Mouse (Mus musculus) embryonic facial prominence, embryonic 11.5 days (tissue): ENCODE measurements around the gene Tfap2e. TPM values are rescaled to one million over a fixed set of nuclear protein-coding genes. Genes with fewer than 3 reads are reported as not detected.

Experiments
- ATAC-seq: fragments of 200-750 bp; cut with Nextera tagmentation; replicated peaks from 2 replicates; pipeline ENCODE4 v1.8.0; 2017; ENCODE audit warnings: low read depth; ENCODE audit not compliant: insufficient number of reproducible peaks, low FRiP score, low TSS enrichment
- DNase-seq: peaks from one replicate; pipeline ENCODE4 v3.0.0-alpha.2; 2015; ENCODE audit warnings: low spot score
- H3K27ac ChIP-seq: fragments of 300-500 bp; sonication (generic); replicated peaks from 2 replicates; pipeline ENCODE4 v1.5.1; 2014; ENCODE audit warnings: mild to moderate bottlenecking, low read depth, low read length, control low read depth
- H3K27me3 ChIP-seq: fragments of 300-500 bp; sonication (generic); 2 replicates; pipeline ENCODE4 v1.6.1; 2014; ENCODE audit warnings: mild to moderate bottlenecking, low read length, moderate library complexity, mixed read lengths; ENCODE audit not compliant: control insufficient read depth, insufficient read depth
- H3K36me3 ChIP-seq: fragments of 300-500 bp; sonication (generic); replicated peaks from 2 replicates; pipeline ENCODE4 v1.6.1; 2014; ENCODE audit warnings: low read depth, mild to moderate bottlenecking, low read length, moderate library complexity, mixed read lengths; ENCODE audit not compliant: control insufficient read depth, insufficient read depth
- H3K4me1 ChIP-seq: fragments of 300-500 bp; sonication (generic); 2 replicates; pipeline ENCODE4 v1.6.1; 2014; ENCODE audit warnings: low read length, mixed read lengths; ENCODE audit not compliant: control insufficient read depth, insufficient read depth
- H3K4me2 ChIP-seq: fragments of 300-500 bp; sonication (generic); 2 replicates; pipeline ENCODE4 v1.6.1; 2014; ENCODE audit warnings: low read depth, mild to moderate bottlenecking, control low read depth, low read length, moderate library complexity
- H3K4me3 ChIP-seq: fragments of 300-500 bp; sonication (generic); 2 replicates; pipeline ENCODE4 v1.5.1; 2014; ENCODE audit warnings: low read depth, low read length, control low read depth
- H3K9ac ChIP-seq: fragments of 300-500 bp; sonication (generic); replicated peaks from 2 replicates; pipeline ENCODE4 v1.6.1; 2014; ENCODE audit warnings: mild to moderate bottlenecking, control low read depth, low read length
- H3K9me3 ChIP-seq: fragments of 300-500 bp; sonication (generic); replicated peaks from 2 replicates; pipeline ENCODE4 v1.6.1; 2016; ENCODE audit warnings: mild to moderate bottlenecking, low read length, inconsistent platforms, mixed read lengths; ENCODE audit not compliant: control insufficient read depth
- WGBS: fragments of 180-500 bp; shearing (Covaris S2); extraction: QIAGEN DNeasy Blood & Tissue Kit; methylation state at CpG from one replicate; pipeline ENCODE4 v1.1.7; 2014; 5-methylcytosine and 5-hydroxymethylcytosine counted together
- polyA plus RNA-seq: library from polyadenylated mRNA; unstranded; fragments of >200 nt; fragmentation: Nextera tagmentation; extraction: Ambion mirVana; gene quantifications from 2 replicates; pipeline ENCODE4 v1.2.1, GENCODE M21; 2014

The Tfap2e gene
- polyA plus RNA-seq, 1 experiment from 2014 or later = not detected

DNA sequence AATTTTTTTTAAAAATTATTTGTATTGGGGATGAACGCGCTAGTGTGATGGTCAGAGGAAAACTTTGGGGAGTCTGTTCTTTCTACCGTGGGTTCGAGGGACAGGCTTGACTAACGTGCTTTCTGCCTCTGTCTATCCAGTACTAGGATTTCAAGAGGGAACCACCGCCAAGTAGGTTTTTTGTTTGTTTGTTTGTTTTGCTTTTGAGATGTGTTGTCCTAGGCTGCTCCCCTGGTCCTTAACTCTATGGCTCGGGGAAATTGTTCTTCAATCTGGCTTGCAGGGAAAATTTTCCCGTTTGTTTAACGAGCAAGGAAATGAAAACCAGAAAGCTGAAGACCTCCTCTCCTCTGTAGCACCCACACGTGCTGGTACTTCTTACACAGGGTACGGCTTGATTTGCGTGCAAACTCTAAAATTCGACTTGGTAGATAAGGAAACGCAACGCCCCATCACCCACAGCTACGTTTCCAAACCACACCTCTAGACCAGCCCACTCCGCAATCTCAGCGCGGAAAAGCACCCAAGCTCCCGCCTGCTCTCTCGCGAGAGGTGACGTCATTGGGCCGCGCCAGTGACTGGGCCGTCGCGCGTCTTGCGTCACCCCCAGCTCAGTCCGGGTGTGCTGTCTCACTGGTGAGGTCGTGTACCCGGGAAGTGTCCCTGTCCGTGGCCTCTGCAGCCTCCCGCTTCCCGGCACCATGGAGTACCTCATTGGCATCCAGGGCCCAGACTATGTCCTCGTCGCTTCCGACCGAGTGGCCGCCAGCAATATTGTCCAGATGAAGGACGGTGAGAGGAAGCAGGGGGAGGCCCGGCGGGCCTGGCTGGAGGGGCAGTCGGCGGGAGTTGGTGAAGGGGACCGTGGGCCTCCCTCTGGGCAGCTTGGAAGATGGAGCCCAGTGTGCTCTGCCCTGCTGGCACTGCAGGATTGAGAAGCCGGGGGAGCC is 58.7 kb downstream of the Tfap2e start, which contains the start of gene Psmb2:
Psmb2 (plus strand) TSS at position 577 of the 950 bp plus-strand sequence.
- ATAC-seq = peak; percentile 97
- 0 out of 2 replicates have a peak within 1 kb of the TSS, but pooled peaks have one; percentile 3 for H3K27ac ChIP-seq
- peak; percentile 98 for DNase-seq
- H3K27me3 ChIP-seq = no peaks in the 10 kb centered on the region
- no peaks in the 10 kb centered on the region for H3K36me3 ChIP-seq
- H3K9me3 ChIP-seq = no peaks in the 10 kb centered on the region
- H3K4me1 ChIP-seq = no peaks in the 10 kb centered on the region
- 3% methylated on average over 48 of the region's 48 CpGs for WGBS
- peak within 1 kb of the TSS; percentile 76 for H3K4me2 ChIP-seq
- H3K9ac ChIP-seq = peak within 1 kb of the TSS; percentile 95
- H3K4me3 ChIP-seq = peak within 1 kb of the TSS; percentile 100

DNA sequence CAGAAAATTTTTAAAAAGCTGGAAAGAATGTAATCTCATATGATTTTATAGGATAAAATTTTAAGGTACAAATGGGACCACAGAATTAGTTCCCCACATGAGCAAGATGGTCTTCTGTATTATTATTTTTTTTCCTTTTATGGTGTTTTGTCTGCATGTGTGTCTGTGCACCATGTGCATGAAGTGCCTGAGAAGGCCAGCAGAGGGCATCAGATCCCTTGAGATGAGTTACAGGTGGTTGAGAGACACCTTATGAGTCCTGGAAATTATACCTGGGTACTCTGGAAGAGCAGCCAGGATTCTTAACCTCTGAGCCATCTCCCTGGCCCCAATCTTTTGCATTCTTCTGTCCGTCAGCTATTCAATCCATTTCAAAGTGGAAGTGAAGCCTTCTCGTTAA is 69.0 kb downstream of the Tfap2e start:
- no peak overlapping the region for H3K4me3 ChIP-seq
- no peak overlapping the region for H3K9ac ChIP-seq
- WGBS = 88% methylated on average over 2 of the region's 2 CpGs
- no peaks in the 10 kb centered on the region for H3K27me3 ChIP-seq
- no peaks in the 10 kb centered on the region for H3K4me1 ChIP-seq
- H3K27ac ChIP-seq = no peak overlapping the region
- H3K4me2 ChIP-seq = no peak overlapping the region
- H3K36me3 ChIP-seq = no peaks in the 10 kb centered on the region
- no peaks in the 10 kb centered on the region for H3K9me3 ChIP-seq
- DNase-seq = no peak
- no peak for ATAC-seq

Other genes starting within 250 kb of the Tfap2e start
- 1.3 and 1.9 TPM in 2 replicates for gene Ago4, start 202.8 kb downstream of the Tfap2e start, polyA plus RNA-seq
- 51.6 and 54.4 TPM in 2 replicates for gene Clspn, start 179.3 kb downstream of the Tfap2e start, polyA plus RNA-seq
- 1.4 and 1.8 TPM in 2 replicates for gene 5730409E04Rik, start 126.4 kb downstream of the Tfap2e start, polyA plus RNA-seq
- gene Psmb2, start 58.6 kb downstream of the Tfap2e start, polyA plus RNA-seq = 562 and 576 TPM in 2 replicates
- 21.2 and 23.3 TPM in 2 replicates for gene Ncdn, start 17.2 kb upstream of the Tfap2e start, polyA plus RNA-seq
- gene AU040320, start 17.3 kb upstream of the Tfap2e start, polyA plus RNA-seq = 16.4 and 18.3 TPM in 2 replicates
- 26.5 and 29.6 TPM in 2 replicates for gene Zmym4, start 231.9 kb upstream of the Tfap2e start, polyA plus RNA-seq